ENCODE assay signal across 23 mouse cellular contexts in genomic region chrX:41995750-41996149, GRCm38 (mm10).
DNase-seq lines count a peak whose midpoint lies in the region; ATAC-seq and TF ChIP-seq lines count a peak whose summit lies in the region.
"Had no signal": no experiment of that assay in that cellular context is flagged by ENCODE, and none has a peak within 500 bp of the region (broad histone marks: within the 10 kb centered on the region; RNA-seq: fewer than 3 reads in every experiment).

No protein-coding gene starts in this region.

- ATAC-seq in forebrain, postnatal 0 days, result peak; percentile 65
- no peak for ATAC-seq in forebrain, embryonic 12.5 days (ENCODE audit: low FRiP score)
- peak; percentile 47; the same call in 1 of the 2 replicates for ATAC-seq in lung, embryonic 16.5 days (ENCODE audit: low read depth)
- peak; percentile 61 for ATAC-seq in lung, postnatal 0 days
- ATAC-seq: activated CD4-positive, CD25-positive, alpha-beta regulatory T cell, adult 4 months; CD4-positive, CD25-positive, alpha-beta regulatory T cell, adult 4 months; Patski had no signal

- H3K4me2 ChIP-seq in forebrain, postnatal 0 days (ENCODE audit: low read depth), result no peak overlapping the region
- H3K4me2 ChIP-seq in forebrain, embryonic 12.5 days, result no peak overlapping the region
- no peak overlapping the region for H3K4me2 ChIP-seq in lung, embryonic 16.5 days (ENCODE audit: low read depth, low read length)
- no peak overlapping the region for H3K4me2 ChIP-seq in lung, postnatal 0 days (replicated peaks; ENCODE audit: low read depth, low read length)

- H3K4me3 ChIP-seq in forebrain, postnatal 0 days (ENCODE audit: low read depth, low read length), result no peak overlapping the region
- no peak overlapping the region for H3K4me3 ChIP-seq in forebrain, embryonic 12.5 days (replicated peaks)
- H3K4me3 ChIP-seq in lung, embryonic 16.5 days (ENCODE audit: low read length), result no peak overlapping the region
- H3K4me3 ChIP-seq in lung, postnatal 0 days (ENCODE audit: low read depth, low read length), result no peak overlapping the region
- H3K4me3 ChIP-seq in lung, adult 2 months (replicated peaks; ENCODE audit: extremely low read depth, low read depth, low read length), result no peak overlapping the region

- DNase-seq in forebrain, postnatal 0 days, result peak; percentile 11
- no peak for DNase-seq in lung, adult 18-20 months
- peak; percentile 74 for DNase-seq in lung, postnatal 0 days (ENCODE audit: low spot score)
- no peak for DNase-seq in lung, adult 2 months
- peak; percentile 28 for DNase-seq in adipocyte (ENCODE audit: low spot score)
- no peak for DNase-seq in frontal cortex, postnatal 25 days (ENCODE audit: low spot score in 2 of 2)
- DNase-seq: adrenal gland, adult 2 months; adrenal gland, adult 8-10 months; adrenal gland, postnatal 10 days; adrenal gland, postnatal 14 days; adrenal gland, postnatal 25 days; adrenal gland, postnatal 36 days; B cell, adult 2 months; cerebellum, adult 11 months; cerebellum, adult 11-12 months; cerebellum, adult 18-20 months had no signal

- no peaks in the 10 kb centered on the region for H3K4me1 ChIP-seq in forebrain, postnatal 0 days (ENCODE audit: insufficient read depth)
- H3K4me1 ChIP-seq in forebrain, embryonic 12.5 days, result no peaks in the 10 kb centered on the region
- no peaks in the 10 kb centered on the region for H3K4me1 ChIP-seq in lung, embryonic 16.5 days (replicated peaks; ENCODE audit: control insufficient read depth, insufficient read depth, low read length)
- H3K4me1 ChIP-seq in lung, postnatal 0 days (ENCODE audit: insufficient read depth, low read depth, low read length), result no peaks in the 10 kb centered on the region
- H3K4me1 ChIP-seq in lung, adult 2 months (ENCODE audit: control insufficient read depth, insufficient read depth, low read length), result no peaks in the 10 kb centered on the region

- no peak for TF ChIP-seq POLR2A in lung, adult 2 months (IDR thresholded peaks at IDR 0.05; ENCODE audit: borderline replicate concordance, extremely low read depth, low read depth, low read length)

- no peaks in the 10 kb centered on the region for H3K9me3 ChIP-seq in forebrain, postnatal 0 days (ENCODE audit: low read length)
- H3K9me3 ChIP-seq in forebrain, embryonic 12.5 days, result no peaks in the 10 kb centered on the region
- no peaks in the 10 kb centered on the region for H3K9me3 ChIP-seq in lung, embryonic 16.5 days (ENCODE audit: control insufficient read depth, low read length)
- no peaks in the 10 kb centered on the region for H3K9me3 ChIP-seq in lung, postnatal 0 days (ENCODE audit: low read length)
- H3K9me3 ChIP-seq: G1E had no signal

- no peak for TF ChIP-seq CTCF in forebrain, postnatal 0 days (IDR thresholded peaks at IDR 0.05; ENCODE audit: low read depth)
- no peak for TF ChIP-seq CTCF in lung, postnatal 0 days (IDR thresholded peaks at IDR 0.05)
- no peak for TF ChIP-seq CTCF in lung, adult 2 months (IDR thresholded peaks at IDR 0.05; ENCODE audit: insufficient read depth, low read length)

- 66% methylated on average over 2 of the region's 6 CpGs for WGBS in forebrain, postnatal 0 days
- WGBS in forebrain, embryonic 12.5 days, result 95% methylated on average over 2 of the region's 6 CpGs
- WGBS in lung, embryonic 16.5 days, result 53% methylated on average over 2 of the region's 6 CpGs
- 70% methylated on average over 2 of the region's 6 CpGs for WGBS in lung, postnatal 0 days
- WGBS in lung, adult 2 months, result 59% methylated on average over 2 of the region's 6 CpGs

- no peaks in the 10 kb centered on the region for H3K27me3 ChIP-seq in forebrain, postnatal 0 days (ENCODE audit: insufficient read depth, low read length)
- H3K27me3 ChIP-seq in forebrain, embryonic 12.5 days, result no peaks in the 10 kb centered on the region
- no peaks in the 10 kb centered on the region for H3K27me3 ChIP-seq in lung, embryonic 16.5 days (ENCODE audit: control insufficient read depth, insufficient read depth, low read depth, low read length)
- H3K27me3 ChIP-seq in lung, postnatal 0 days (replicated peaks; ENCODE audit: insufficient read depth, low read length), result no peaks in the 10 kb centered on the region
- H3K27me3 ChIP-seq: CH12.LX had no signal

- H3K36me3 ChIP-seq in forebrain, postnatal 0 days (ENCODE audit: insufficient read depth), result no peaks in the 10 kb centered on the region
- no peaks in the 10 kb centered on the region for H3K36me3 ChIP-seq in forebrain, embryonic 12.5 days (replicated peaks)
- no peaks in the 10 kb centered on the region for H3K36me3 ChIP-seq in lung, embryonic 16.5 days (ENCODE audit: control insufficient read depth, insufficient read depth, low read length)
- no peaks in the 10 kb centered on the region for H3K36me3 ChIP-seq in lung, postnatal 0 days (ENCODE audit: insufficient read depth, low read length)
- H3K36me3 ChIP-seq: G1E had no signal

- TF ChIP-seq EP300 in lung, postnatal 0 days (IDR thresholded peaks at IDR 0.05), result no peak

- no peak overlapping the region for H3K9ac ChIP-seq in forebrain, postnatal 0 days
- H3K9ac ChIP-seq in forebrain, embryonic 12.5 days, result no peak overlapping the region
- H3K9ac ChIP-seq in lung, embryonic 16.5 days (ENCODE audit: low read length), result no peak overlapping the region
- no peak overlapping the region for H3K9ac ChIP-seq in lung, postnatal 0 days (replicated peaks; ENCODE audit: low read depth)

- H3K27ac ChIP-seq in forebrain, postnatal 0 days (ENCODE audit: low read depth, low read length), result no peak overlapping the region
- no peak overlapping the region for H3K27ac ChIP-seq in forebrain, embryonic 12.5 days
- H3K27ac ChIP-seq in lung, embryonic 16.5 days (ENCODE audit: low read length), result no peak overlapping the region
- H3K27ac ChIP-seq in lung, postnatal 0 days (ENCODE audit: low read length), result no peak overlapping the region

Comparison
In these comparisons a context has a peak if more than half of its experiments do, and no peak if none do; other contexts are left out.
1. DNase-seq: peak in forebrain, postnatal 0 days (single experiment), lung, postnatal 0 days (single experiment) and adipocyte (single experiment); none in lung, adult 18-20 months (0 of 2), lung, adult 2 months (single experiment) and frontal cortex, postnatal 25 days (0 of 2).